Mouse (Mus musculus): ENCODE results near the gene Pex10. TPM values are rescaled to one million over a fixed set of nuclear protein-coding genes. Genes with fewer than 3 reads are reported as not detected.

Gene Pex10
- 10 to 100 TPM; 18.2 to 25.4 (median 21.9) TPM for total RNA-seq (2022)

GRCm38 (mm10) chr4:155066834-155067522, at the start of gene Pex10:
TSS of gene Pex10 (plus strand) at chr4:155067016.
- peak; percentile 92 to 96 for DNase-seq (ENCODE audit: low spot score in 2 of 2)

DNA sequence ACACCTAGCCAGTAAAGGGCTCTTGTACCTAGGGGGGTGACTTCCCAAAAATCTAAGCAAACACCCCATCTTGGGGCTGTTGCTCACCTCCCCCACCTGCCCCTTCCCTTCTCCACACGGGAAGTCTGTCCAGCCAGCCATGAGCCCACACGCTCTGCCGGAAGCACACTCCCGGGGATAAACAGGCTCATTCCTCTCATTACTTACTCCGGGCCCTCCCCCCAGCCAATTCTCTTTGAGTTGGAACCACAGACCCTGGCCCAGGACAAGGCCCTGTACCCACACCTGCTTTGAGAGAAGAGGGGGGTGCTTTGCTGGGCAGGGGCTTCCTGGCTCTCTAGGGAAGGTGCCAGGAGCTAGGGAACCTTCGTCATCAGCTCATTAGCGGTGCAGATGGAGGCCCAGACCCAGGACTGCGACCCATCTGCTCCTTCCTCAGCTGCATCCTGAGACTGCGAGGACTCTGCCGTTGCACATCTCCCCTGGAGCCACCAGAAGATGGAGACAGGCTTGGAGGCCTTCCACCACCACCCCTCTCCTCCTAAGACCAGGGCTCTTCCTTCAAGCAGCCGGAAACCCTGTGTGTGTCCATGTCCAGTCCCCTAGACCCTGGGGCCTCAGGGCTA, 49.5 kb upstream of the Pex10 start:
- no peak for DNase-seq (ENCODE audit: low spot score in 2 of 2)

DNA sequence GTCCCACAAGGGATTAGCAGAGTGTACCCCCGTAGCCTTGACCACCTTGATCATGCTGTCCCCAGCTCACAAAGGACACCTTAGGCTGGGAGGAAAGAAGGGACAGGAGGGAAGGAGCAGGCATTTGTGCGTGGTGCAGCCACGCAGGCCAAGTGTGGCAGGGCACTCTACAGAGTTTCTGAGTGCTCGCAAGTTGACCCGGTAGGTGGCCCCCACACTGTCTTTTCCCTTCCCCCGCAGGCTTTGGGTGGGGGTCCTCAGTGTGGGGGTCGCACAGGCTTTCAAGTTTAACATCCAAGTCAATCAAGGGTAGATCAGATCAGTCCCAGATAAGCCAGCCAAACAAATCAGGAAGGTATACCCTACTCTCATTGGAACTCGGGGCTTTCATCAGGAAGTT, 48.8 kb upstream of the Pex10 start:
- DNase-seq (ENCODE audit: low spot score in 2 of 2), result no peak

- DNase-seq (ENCODE audit: low spot score in 2 of 2), result no peak
Measured at GRCm38 (mm10) chr4:155018601-155019335, 48.0 kb upstream of the Pex10 start.

DNA sequence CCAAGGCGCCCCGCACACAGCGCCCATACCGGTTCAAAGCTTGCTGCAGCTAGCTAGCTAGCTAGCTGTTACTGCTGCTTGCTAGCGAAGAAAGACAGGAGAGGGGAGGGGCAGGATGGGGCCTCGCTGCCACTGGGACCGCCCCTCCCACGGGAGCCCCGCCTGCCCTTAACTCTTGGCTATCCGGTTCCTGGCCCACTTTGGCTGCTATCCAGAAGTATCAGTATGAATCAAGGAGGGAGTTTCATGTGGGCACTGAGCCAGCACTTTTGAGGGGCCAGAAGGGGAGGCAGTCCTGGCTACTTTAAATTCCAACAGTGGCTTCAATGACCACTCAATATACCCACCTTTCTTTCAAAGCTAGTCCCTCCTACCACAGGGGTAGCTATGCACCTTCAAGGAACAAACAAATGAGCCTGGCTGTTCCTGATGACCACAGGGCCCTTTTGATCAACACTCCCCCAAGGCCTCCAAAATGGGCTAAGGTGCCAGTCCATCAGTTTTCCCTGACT, 47.4 kb upstream of the Pex10 start:
- DNase-seq (ENCODE audit: low spot score in 2 of 2), result peak in 1 of 2 experiments; percentile 55

DNA sequence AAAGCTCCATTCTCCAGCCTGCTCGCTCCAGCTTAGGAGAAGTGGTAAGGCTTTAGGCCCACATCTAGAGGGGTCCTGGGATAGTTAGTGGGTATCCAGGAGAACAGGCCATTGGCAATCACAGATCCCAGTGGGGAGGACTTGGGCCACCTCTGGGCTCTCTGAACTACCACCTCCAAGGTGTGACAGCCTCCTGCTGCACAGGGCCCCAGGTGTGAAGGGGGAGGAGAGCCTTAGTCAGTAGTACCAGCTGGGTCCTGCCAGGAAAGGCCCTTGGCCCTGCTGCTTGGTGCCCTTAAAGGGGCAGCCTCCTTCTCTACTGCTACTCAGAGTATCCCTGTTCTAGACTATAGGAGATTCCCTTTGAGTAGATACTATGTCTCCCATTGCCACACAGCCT, 46.7 kb upstream of the Pex10 start:
- DNase-seq (ENCODE audit: low spot score in 2 of 2), result no peak

- DNase-seq (ENCODE audit: low spot score in 2 of 2), result no peak
Measured at GRCm38 (mm10) chr4:155020813-155021212, 46.0 kb upstream of the Pex10 start.

DNA sequence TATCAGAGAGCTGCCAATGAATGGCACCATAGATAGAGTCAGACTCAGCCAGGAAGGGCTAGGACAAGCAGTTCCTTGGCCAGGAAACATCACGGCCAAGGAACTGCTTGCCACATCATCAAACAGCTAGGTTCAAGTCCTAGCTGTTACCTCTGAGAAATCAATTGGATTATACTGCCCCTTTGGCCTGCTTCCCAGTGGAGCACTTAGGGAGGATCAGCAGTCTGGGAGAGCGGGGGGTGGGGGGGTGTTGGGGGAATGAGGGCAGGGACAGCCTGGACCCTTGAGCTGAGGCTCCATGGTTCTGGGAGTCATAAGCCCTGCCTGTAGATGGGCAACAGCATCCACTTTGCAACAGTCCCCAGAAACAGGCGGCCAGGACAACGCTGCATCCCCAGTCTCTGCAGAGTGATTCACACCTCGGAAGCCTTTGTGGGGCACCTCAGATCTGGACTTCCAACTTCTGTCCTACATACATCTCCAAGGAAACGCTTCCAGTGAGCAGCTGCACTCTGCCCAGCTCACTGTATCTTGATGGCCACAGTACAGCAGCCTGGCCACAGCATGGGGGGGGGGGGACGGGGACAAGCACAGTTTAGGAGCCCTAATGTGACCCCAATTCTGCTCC, 44.5 kb upstream of the Pex10 start:
- no peak for DNase-seq (ENCODE audit: low spot score in 2 of 2)

- no peak for DNase-seq (ENCODE audit: low spot score in 2 of 2)
Measured at GRCm38 (mm10) chr4:155024170-155025010, 42.4 kb upstream of the Pex10 start.

GRCm38 (mm10) chr4:155033115-155033514, 33.7 kb upstream of the Pex10 start:
- no peak for DNase-seq (ENCODE audit: low spot score in 2 of 2)

DNA sequence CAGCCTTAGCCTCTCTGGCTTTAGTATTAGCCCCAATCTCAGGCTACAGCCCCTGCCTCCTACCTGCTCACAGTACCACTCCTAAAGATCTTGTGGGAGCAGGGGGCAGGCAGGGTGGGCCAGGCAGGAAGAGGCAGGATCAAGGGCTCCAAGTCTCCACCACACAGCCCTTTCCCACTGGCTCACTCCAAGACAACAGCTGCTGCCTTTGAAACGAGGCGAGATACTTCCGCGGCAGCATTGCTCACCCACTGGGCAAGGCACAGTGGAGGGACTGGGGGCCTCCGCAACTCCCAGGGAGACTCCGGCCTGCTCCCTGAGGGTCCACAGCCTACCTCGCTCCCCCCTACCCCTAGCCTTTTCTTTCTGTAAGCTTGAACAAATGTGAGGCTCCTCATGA, 32.6 kb upstream of the Pex10 start:
- no peak for DNase-seq (ENCODE audit: low spot score in 2 of 2)

- DNase-seq (ENCODE audit: low spot score in 2 of 2), result peak in 1 of 2 experiments; percentile 40
Measured at GRCm38 (mm10) chr4:155034787-155035186, 32.0 kb upstream of the Pex10 start.

- DNase-seq (ENCODE audit: low spot score in 2 of 2), result peak in 1 of 2 experiments; percentile 42
Measured at GRCm38 (mm10) chr4:155040197-155040596, 26.6 kb upstream of the Pex10 start.

DNA sequence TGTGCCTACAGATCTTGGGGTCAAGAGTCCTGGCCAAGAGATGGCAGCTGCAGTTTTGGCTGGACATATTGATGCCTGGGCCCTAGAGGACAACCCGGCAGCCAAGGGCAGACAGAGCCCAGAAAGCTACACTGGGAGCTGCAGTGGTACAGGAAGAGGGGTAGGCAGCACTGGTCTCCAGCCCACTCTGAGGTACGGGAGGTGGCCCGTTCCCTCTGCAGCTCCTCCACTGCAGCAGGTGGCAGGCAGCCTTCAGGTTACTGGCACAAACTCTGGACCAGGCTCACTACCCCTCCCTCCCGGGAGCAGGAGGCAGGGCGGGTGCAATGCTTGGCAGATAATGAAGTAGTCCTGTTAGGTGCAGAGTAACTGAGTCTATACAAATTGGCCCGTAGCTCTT, 26.1 kb upstream of the Pex10 start:
- DNase-seq (ENCODE audit: low spot score in 2 of 2), result no peak

DNA sequence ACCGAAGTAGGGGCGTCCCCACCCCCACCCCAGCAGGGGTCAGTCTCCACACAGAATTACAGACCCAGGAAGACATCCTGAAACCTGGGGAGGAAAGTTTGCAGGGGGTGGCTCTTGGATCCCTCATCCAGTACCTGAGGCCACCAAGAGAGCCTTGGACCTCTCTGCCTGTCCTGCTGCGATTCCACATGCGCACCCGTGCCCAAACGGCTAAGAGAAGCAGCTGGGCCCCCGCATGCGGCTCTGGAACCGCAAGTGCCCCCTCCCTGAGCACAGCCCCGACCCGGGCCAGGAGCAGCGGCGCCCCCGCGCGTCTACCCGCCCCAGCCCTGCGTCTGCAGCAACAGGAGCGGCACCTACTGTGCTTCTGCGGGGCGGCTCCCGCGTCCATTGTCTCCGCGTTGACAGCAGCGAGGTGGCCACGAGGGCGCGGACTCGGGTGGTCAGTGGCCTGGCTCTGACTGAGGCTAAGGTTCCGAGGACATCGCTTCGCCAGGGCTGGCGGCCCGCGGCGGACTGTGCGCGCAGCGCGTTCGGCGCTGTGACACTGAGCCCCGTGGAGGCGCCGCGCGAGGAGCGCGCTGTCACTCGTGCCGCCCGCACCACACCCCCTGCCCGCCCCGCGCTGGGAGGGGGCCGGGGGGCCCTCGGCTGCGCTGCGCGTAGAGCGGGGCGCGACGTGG, 24.1 kb upstream of the Pex10 start:
- peak in 1 of 2 experiments; percentile 44 for DNase-seq (ENCODE audit: low spot score in 2 of 2)

DNA sequence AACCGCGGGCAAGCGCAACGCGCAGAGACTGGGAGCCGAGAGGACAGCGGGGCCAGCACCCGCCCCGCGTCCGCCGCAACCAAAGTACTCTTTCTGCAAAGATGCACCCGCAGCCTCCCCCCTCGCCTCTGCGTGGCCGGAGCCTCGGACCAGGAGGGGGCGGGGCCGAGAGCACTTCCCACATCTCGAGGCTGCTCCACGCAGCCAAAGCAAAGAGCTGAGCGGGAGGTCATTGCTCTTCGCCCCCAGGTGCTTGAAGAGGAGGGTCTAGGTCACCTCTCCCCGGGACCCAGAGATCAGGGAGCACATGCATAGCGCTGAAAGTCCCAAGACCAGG, 23.6 kb upstream of the Pex10 start:
- DNase-seq (ENCODE audit: low spot score in 2 of 2), result no peak

GRCm38 (mm10) chr4:155046636-155047035, 20.2 kb upstream of the Pex10 start:
- DNase-seq (ENCODE audit: low spot score in 2 of 2), result no peak

GRCm38 (mm10) chr4:155050116-155050515, 16.7 kb upstream of the Pex10 start:
- no peak for DNase-seq (ENCODE audit: low spot score in 2 of 2)

- no peak for DNase-seq (ENCODE audit: low spot score in 2 of 2)
Measured at GRCm38 (mm10) chr4:155056724-155057123, 10.1 kb upstream of the Pex10 start, which contains the start of gene Plch2. TSS of gene Plch2 (minus strand) at chr4:155056784.

DNA sequence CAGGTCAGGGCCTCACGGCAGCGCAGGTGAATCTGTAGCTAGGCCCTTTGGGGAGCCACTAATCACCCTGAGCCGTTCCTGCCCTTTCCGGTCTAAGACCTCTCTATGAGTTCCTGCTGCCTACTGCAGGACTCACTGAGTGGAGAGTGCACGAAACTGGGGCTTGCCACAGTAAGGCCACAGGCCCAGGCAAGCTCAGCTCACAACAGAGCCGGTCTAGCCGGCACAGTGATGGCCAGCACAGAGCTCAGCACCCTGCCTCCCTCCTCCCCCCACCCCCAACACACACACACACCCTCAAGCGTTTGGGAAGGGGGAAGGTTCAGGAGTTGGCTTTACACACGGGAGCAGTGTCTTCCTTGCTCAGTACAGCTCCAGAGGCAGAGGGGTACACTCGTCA, 8.5 kb upstream of the Pex10 start:
- no peak for DNase-seq (ENCODE audit: low spot score in 2 of 2)

Measured in layer of hippocampus, adult 8-10 months (tissue).